Mouse (Mus musculus): Measurements from ENCODE around the gene Nfatc3.

Gene Nfatc3

GRCm38 (mm10) chr8:106146014-106146413 lies 87.4 kb downstream of the Nfatc3 start:
- DNase-seq (ENCODE audit: low spot score in 2 of 2) = no peak

GRCm38 (mm10) chr8:106147868-106148565 lies 89.4 kb downstream of the Nfatc3 start:
- no peak for DNase-seq (ENCODE audit: low spot score in 2 of 2)

GRCm38 (mm10) chr8:106149025-106149424 lies 90.4 kb downstream of the Nfatc3 start:
- DNase-seq (ENCODE audit: low spot score in 2 of 2) = no peak

- peak; percentile 87 to 88 for DNase-seq (ENCODE audit: low spot score in 2 of 2)
These were observed 91.4 kb downstream of the Nfatc3 start, which contains the start of gene Pla2g15 for GRCm38 (mm10) chr8:106149801-106150652. Pla2g15 (plus strand) TSS chr8:106150399.

- DNase-seq (ENCODE audit: low spot score in 2 of 2) = no peak
These were observed 92.0 kb downstream of the Nfatc3 start for GRCm38 (mm10) chr8:106150653-106151000.

GRCm38 (mm10) chr8:106151041-106151440 lies 92.4 kb downstream of the Nfatc3 start:
- DNase-seq (ENCODE audit: low spot score in 2 of 2) = no peak

- DNase-seq (ENCODE audit: low spot score in 2 of 2) = no peak
These were observed 94.2 kb downstream of the Nfatc3 start for GRCm38 (mm10) chr8:106152876-106153275.

GRCm38 (mm10) chr8:106157419-106157818 lies 98.8 kb downstream of the Nfatc3 start:
- DNase-seq (ENCODE audit: low spot score in 2 of 2) = no peak

- DNase-seq (ENCODE audit: low spot score in 2 of 2) = no peak
These were observed 99.7 kb downstream of the Nfatc3 start for GRCm38 (mm10) chr8:106158381-106158780.

GRCm38 (mm10) chr8:106159876-106160275 lies 101.2 kb downstream of the Nfatc3 start:
- no peak for DNase-seq (ENCODE audit: low spot score in 2 of 2)

GRCm38 (mm10) chr8:106163251-106163650 lies 104.6 kb downstream of the Nfatc3 start:
- DNase-seq (ENCODE audit: low spot score in 2 of 2) = no peak

GRCm38 (mm10) chr8:106165460-106165859 lies 106.8 kb downstream of the Nfatc3 start:
- peak; percentile 30 to 68 for DNase-seq (ENCODE audit: low spot score in 2 of 2)

GRCm38 (mm10) chr8:106168356-106169016 lies 109.8 kb downstream of the Nfatc3 start, which contains the start of gene Slc7a6:
Slc7a6 (plus strand) TSS chr8:106168857.
- peak; percentile 72 to 82 for DNase-seq (ENCODE audit: low spot score in 2 of 2)

- DNase-seq (ENCODE audit: low spot score in 2 of 2) = no peak
These were observed 110.6 kb downstream of the Nfatc3 start for GRCm38 (mm10) chr8:106169017-106169933.

- DNase-seq (ENCODE audit: low spot score in 2 of 2) = no peak
These were observed 111.4 kb downstream of the Nfatc3 start for GRCm38 (mm10) chr8:106169934-106170480.

GRCm38 (mm10) chr8:106173566-106173965 lies 114.9 kb downstream of the Nfatc3 start:
- no peak for DNase-seq (ENCODE audit: low spot score in 2 of 2)

- DNase-seq (ENCODE audit: low spot score in 2 of 2) = no peak
These were observed 118.3 kb downstream of the Nfatc3 start for GRCm38 (mm10) chr8:106176891-106177290.

- no peak for DNase-seq (ENCODE audit: low spot score in 2 of 2)
These were observed 119.0 kb downstream of the Nfatc3 start for GRCm38 (mm10) chr8:106177594-106177993.

- no peak for DNase-seq (ENCODE audit: low spot score in 2 of 2)
These were observed 119.8 kb downstream of the Nfatc3 start for GRCm38 (mm10) chr8:106178428-106178827.
